Comparison of ENCODE assay signal across 21 mouse cellular contexts in genomic region chr16:62915530-62915929, GRCm38 (mm10).
"Had no signal": no experiment of that assay in that cellular context is flagged by ENCODE, and none has a peak within 500 bp of the region (broad histone marks: within the 10 kb centered on the region; RNA-seq: fewer than 3 reads in every experiment).

No protein-coding gene starts in this region.

- H3K27me3 ChIP-seq: lung, embryonic 15.5 days; megakaryocyte, embryonic 14.5 days; midbrain, embryonic 13.5 days; neural tube, embryonic 13.5 days; neural tube, embryonic 15.5 days; stomach, embryonic 15.5 days had no signal

- ATAC-seq: lung, postnatal 0 days; midbrain, embryonic 13.5 days; midbrain, embryonic 16.5 days had no signal

- H3K9ac ChIP-seq: liver, embryonic 14.5 days; lung, embryonic 15.5 days; midbrain, embryonic 13.5 days; neural tube, embryonic 13.5 days; neural tube, embryonic 15.5 days; stomach, embryonic 15.5 days had no signal

- H3K36me3 ChIP-seq: lung, embryonic 15.5 days; midbrain, embryonic 13.5 days; neural tube, embryonic 13.5 days; neural tube, embryonic 15.5 days; stomach, embryonic 15.5 days had no signal

- H3K4me1 ChIP-seq: lung, embryonic 15.5 days; megakaryocyte, embryonic 14.5 days; midbrain, embryonic 13.5 days; neural tube, embryonic 13.5 days; neural tube, embryonic 15.5 days; stomach, embryonic 15.5 days had no signal

- H3K4me2 ChIP-seq: lung, embryonic 15.5 days; midbrain, embryonic 11.5 days; midbrain, embryonic 13.5 days; neural tube, embryonic 13.5 days; neural tube, embryonic 15.5 days; stomach, embryonic 15.5 days had no signal

- DNase-seq: lung, adult 2 months; lung, postnatal 14 days; lung, postnatal 36 days; retina, postnatal 1 day; right cerebral cortex, adult 18-20 months; thymus, adult 2 months; thymus, postnatal 25 days; thymus, postnatal 4 days had no signal

- H3K9me3 ChIP-seq: lung, embryonic 15.5 days; megakaryocyte, embryonic 14.5 days; midbrain, embryonic 13.5 days; neural tube, embryonic 13.5 days; neural tube, embryonic 15.5 days; stomach, embryonic 15.5 days had no signal

- H3K27ac ChIP-seq: liver, embryonic 14.5 days; lung, embryonic 15.5 days; macrophage; midbrain, embryonic 13.5 days; neural tube, embryonic 13.5 days; neural tube, embryonic 15.5 days; stomach, embryonic 15.5 days; stomach, postnatal 0 days had no signal

- H3K4me3 ChIP-seq: lung, embryonic 15.5 days; megakaryocyte, embryonic 14.5 days; midbrain, embryonic 13.5 days; myocyte; neural tube, embryonic 13.5 days; neural tube, embryonic 15.5 days; stomach, embryonic 15.5 days had no signal
